Mouse (Mus musculus) ZHBTc4 (cell line): ENCODE results near the gene Dpy19l3.

Experiments
- DNase-seq: peaks from one replicate; pipeline ENCODE4 v3.0.0-alpha.2; 2011; ENCODE audit warnings: low read depth, low spot score

Dpy19l3 gene

GRCm38 (mm10) chr7:35750873-35751272 lies 3.4 kb downstream of the Dpy19l3 start:
- no peak for DNase-seq

DNA sequence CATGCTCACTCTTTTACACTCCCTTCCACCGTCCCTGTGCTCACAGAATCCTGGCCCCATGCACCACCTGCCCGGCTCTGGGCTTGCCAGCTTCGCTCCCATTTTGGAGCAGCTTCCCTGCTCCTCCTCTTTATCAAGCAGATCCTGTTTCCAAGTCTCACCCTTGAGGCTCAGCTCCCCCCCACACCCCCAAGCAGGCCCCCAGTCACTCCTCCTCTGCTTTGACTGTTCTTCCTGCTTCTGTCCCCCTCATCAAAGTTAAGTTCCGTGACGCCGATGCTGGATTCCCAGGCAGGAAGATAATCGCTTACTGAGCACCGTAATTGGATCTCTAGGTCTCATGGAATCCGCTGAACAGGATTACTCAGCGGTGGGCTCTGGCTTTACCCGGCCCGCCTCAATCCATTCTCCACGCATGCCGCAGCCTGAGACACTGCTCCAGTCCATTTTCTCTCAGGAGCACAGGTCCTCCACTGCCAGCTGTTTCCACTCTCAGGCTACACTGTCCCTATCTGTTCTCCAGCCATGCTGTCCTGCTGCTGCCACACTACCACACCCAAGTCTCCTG lies 6.8 kb downstream of the Dpy19l3 start:
- DNase-seq: peak; percentile 19

DNA sequence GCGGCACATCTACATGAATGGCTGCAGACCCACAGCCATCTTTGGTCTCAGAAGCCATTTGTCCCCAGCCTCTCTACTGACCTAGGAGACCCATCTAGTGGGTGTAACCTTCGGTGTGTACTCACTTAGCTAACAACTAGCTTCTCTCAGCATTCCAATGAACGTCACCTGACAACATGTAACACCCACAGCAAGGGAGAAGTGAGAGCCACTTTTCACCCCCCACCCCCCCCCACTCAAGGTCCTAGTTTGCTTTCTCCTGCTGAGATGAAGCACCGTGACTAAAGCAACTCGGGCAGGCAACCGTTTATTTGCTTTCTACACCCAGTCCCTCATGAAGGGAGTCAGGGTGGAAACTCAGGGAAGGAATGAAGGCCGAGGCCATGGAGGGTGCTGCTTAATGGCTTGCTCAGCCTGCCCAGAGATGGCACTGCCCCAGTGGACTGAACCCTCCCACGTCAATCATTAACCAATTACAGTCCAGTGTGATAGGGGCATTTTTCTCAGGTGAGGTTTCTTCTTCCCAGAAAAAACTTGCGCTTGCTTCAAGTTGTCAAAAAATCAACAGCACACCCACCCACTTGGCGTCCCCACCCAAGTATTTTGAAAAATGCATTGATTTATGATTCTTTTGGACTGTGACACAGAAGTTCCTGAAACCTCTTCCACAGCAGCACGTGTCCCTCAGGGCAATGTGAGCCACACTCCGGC lies 7.4 kb downstream of the Dpy19l3 start:
- DNase-seq: peak; percentile 52

GRCm38 (mm10) chr7:35745281-35745702 lies 9.0 kb downstream of the Dpy19l3 start:
- DNase-seq: no peak

GRCm38 (mm10) chr7:35744771-35745170 lies 9.5 kb downstream of the Dpy19l3 start:
- no peak for DNase-seq

DNA sequence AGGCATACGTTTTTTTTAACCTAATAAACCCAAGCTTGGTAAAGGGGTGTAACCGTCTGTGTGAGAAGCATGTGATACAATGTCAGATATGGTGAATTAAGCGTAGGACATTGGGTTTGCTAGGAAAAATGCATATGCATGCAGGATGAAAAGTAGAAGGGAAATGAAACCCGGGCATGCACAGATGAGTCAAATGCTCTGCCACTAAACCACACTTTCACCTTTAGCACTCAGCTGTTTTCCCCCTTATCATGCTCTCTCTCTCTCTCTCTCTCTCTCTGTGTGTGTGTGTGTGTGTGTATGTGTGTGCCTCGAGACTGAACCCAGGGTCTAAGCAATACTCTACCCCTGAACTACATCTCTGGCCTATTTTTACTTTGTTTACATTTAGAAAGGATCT lies 11.9 kb downstream of the Dpy19l3 start:
- no peak for DNase-seq

DNA sequence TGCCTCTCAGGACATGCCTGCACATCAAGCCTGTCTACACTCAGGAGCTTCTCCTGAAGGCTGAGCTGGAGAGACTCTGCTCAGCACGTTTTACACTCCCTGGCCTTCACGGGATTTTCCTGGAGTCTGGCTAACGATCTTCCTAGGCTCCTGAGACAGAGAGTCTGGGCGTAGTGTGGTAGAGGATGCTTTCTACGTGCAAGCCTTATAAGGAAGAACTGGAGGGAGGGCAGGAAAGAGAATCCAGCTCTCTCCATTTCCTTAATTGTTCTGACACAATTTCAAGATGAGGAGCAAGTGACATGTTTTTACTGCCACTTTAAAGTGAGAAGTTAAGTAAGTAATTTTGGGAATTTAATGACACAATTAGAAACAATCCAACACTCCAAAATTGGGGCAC lies 12.4 kb downstream of the Dpy19l3 start:
- no peak for DNase-seq

GRCm38 (mm10) chr7:35740489-35741230 lies 13.6 kb downstream of the Dpy19l3 start:
- DNase-seq: peak; percentile 77

DNA sequence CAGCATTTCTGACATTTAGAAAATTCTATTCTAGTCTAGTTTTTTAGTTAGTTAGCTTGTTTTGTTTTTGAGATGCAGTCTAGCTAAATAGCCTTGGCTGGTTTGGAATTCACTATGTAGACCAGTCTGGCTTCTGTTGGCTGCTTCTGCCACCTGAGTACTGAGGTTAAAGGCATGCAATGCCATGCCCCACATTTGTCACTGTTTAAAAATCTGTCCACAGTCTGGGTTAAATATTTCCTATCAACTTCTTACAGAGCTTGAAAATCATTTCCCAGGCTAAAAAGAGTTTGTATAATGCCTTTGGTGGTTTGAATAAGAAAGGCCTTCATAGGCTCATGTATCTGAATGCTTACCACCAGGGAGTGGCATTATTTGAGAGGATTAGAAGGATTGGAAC lies 15.4 kb downstream of the Dpy19l3 start:
- DNase-seq: no peak

GRCm38 (mm10) chr7:35733313-35734050 lies 20.8 kb downstream of the Dpy19l3 start:
- DNase-seq: no peak

DNA sequence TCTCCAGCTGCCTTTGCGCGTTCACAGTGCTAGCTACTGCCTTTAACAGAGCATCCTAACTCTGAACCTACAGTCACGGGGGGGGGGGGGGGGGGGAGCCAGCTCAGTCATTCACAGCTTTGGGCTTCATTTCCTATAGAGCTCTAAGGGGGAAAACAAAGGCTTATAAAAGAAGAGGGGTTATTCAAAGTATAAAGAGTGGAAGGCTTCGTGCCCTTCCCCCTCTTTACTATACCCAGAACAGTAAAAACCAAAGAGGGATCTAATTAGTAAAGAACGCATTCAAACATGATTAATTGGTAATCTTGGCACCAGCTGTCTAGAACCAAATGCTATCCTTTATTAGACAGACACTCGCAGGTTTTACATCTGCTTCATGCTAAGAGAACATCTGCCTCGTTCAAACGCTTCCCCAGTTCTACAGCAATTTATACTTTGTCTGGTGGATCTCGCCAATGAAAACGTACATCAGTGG lies 21.6 kb downstream of the Dpy19l3 start:
- DNase-seq: no peak

DNA sequence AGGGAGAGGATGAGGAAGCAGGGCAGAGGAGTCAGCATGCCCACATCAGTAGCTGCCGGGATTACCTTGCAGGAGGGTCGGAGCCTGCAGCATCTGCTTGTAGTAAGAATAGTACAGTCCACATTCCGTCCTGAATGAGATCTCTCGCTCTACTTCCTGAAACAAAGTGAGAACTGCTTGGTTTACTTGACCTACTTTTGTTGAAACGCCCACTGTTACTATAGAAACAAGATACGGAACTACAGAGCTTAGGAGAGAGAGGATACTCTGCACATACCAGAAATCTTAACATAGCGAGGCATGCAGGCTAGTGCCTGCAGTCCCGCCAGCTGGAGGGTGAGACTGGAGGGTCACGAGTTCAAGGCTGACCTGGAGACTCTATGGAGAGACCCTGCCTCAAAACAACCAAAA lies 24.6 kb downstream of the Dpy19l3 start:
- DNase-seq: peak; percentile 43

GRCm38 (mm10) chr7:35728376-35728775 lies 25.9 kb downstream of the Dpy19l3 start:
- DNase-seq: no peak

- DNase-seq: peak; percentile 42
Observed at GRCm38 (mm10) chr7:35723035-35723434, 31.2 kb downstream of the Dpy19l3 start.

- DNase-seq: peak; percentile 23
Observed at GRCm38 (mm10) chr7:35718421-35719178, 35.7 kb downstream of the Dpy19l3 start.

GRCm38 (mm10) chr7:35710366-35710765 lies 43.9 kb downstream of the Dpy19l3 start:
- no peak for DNase-seq

DNA sequence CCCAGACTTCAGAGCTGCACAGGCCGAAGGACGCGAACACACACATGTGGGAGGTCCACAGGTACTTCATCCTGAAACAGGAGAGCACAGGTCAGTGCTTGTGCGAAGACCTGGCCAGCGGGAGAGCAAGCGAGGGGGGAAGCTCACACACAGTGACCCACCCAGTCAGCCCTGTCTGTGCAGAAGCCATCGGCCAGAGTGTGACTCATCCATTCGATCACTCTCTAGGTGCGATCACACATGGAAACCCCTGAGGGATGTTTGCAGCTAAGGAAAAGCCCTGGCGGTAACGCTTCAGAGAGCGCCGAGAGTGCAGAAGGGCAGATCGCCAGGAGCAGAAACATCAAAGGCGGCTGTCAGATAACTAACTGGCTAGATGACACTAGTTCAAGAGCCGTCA lies 46.2 kb downstream of the Dpy19l3 start:
- DNase-seq: no peak

- no peak for DNase-seq
Observed at GRCm38 (mm10) chr7:35699005-35699404, 55.2 kb downstream of the Dpy19l3 start.

DNA sequence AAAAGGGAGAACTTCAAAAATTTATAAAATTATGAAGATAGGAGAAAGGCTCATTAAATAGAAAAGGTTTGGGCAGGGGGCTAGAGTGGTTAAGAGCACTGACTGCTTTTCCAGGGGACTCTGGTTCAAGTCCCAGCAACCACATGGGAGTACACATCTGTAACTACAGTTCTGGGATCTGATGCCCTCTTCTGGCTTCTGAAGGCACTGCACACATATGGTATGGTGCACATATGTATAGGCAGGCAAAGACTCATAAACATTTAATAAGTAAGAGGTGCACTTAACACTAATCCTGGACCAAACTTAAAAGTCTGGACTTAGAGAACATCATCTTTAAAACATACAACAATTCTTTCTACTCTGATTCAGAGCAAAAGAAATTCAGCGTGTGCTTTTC lies 56.2 kb downstream of the Dpy19l3 start:
- DNase-seq: peak; percentile 55

GRCm38 (mm10) chr7:35692641-35693040 lies 61.6 kb downstream of the Dpy19l3 start:
- DNase-seq: no peak

DNA sequence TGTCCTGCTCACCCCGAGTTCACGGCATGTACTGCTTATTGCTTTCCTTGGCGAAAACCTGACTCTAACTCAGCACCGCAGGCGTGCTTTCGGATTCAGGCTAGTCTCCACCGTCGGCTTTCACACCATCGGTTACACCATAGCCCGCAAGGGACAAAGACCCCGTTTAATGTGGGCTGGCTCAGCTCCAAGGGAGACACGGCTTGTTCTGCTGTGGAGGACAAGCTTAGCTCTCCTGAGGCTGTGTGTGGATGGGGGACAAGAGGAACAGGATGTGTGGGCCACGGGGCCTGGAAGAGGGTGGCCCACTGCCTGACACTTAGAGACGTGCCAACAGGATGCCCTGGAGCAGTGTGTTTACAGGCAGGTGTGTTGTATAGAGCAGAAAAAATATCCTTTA lies 62.1 kb downstream of the Dpy19l3 start:
- no peak for DNase-seq
